Mouse (Mus musculus) lung, postnatal 10 days (tissue): ENCODE data around the gene Ndufb4.
A peak's percentile ranks its signal among the peaks of the same experiment; 100 is the strongest.
"Not testable (repeated sequence)": the region's sequence is repeated elsewhere in the genome, so short reads cannot be mapped to it uniquely, and the experiment has no call there.

Source experiments
- DNase-seq: peaks from one replicate; pipeline ENCODE4 v3.0.0; 2021

Ndufb4 gene

DNA sequence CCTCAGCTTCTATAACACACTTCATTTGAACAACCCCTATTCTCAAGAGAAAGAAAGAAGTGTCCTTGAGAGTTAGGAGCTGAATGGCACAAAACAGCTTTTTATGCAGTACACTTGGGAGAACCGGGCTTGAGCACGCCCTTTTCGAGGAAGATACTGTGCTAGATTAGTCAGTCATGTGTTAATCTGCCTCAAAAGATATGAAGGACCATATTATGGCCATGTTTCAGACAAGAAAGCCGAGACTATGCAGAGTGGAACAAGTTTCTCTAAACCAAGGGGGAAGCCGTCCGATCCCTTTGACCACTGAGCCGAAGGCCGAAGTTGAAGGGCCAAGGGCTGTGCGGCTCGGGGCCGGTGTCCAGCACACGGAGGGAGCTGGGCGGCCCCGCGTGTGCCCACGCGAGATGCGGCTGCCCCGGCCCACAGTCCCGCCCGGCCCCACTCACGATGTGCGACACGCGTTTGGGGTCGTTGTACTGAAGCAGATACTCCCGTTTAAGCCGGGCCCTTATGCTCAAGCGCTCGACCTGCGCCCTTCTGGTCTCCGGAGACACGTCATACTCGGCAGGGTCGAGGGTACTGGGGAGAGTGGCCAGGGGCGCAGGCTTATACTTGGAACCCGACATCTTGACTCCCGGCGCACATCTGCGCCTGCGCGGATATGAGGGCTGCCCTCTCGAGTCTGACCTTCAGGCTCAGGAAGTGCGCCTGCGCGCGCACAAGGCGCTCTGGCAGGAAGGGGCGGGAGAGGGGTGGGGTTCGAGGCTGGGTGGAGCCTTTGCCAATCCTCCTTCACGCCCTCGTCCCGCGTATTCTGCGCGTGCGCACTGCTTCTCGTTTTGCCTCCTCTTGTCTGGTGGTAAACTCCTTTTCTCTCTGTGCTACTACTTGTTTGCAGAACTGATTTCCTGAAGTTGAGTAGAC lies at the start of gene Ndufb4:
Ndufb4 (minus strand) TSS at position 723 of the 927 bp plus-strand sequence.
- DNase-seq = peak; percentile 97

DNA sequence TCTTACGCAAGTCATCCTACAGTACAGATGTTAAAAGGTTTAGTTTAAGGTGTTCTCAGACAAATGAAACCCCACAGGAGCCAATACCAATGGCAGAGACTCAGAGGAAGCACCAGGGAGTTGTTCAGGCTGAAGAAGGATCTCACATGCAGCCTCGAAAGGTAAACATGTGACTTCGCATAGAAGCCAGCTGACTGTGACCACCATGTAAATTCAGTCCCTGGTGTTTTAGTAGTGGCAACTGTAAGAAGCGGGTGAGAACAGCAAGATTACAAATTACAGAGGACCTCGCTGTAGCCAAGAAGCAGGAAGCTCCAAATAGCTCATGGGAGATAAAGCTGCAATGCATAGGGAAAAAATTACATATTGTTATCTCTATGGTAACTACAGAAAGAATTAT lies 49.6 kb upstream of the Ndufb4 start:
- no peak for DNase-seq

DNA sequence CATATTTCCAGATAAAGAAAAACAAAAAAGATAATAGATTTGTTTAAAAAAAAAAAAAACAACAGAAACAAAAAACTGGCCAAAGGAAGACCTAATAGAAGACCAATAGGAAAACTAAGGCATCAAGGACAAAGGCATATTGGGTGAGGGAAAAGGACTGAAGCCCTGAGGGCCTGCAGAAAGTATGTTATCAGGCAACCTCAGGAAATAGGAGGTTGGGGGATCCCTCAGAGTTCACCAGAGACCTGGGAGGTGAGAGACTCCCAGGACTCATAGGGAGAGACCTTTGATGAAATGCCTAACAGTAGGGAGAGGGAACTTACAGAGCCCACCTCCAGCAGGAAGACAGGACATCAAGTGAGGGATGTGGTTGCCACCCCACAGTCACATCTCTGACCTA lies 45.8 kb upstream of the Ndufb4 start:
- not testable (repeated sequence) for DNase-seq

DNA sequence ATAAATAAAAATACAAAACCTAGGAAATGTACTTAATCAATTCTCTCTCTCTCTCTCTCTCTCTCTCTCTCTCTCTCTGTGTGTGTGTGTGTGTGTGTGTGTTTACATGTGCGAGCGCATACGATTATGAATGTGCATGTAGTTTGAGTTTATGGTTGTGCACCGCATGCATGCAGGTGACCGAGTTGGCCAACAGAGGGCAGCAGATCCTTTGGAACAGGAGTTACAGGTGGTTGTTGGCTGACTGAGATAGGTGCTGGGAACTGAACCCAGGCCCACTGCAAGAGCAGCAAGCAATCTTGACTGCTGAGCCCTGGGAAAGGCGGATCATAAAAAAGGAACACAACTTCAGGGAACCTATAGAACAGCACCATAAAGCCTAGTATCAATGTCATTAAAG lies 44.5 kb upstream of the Ndufb4 start:
- DNase-seq = no peak

DNA sequence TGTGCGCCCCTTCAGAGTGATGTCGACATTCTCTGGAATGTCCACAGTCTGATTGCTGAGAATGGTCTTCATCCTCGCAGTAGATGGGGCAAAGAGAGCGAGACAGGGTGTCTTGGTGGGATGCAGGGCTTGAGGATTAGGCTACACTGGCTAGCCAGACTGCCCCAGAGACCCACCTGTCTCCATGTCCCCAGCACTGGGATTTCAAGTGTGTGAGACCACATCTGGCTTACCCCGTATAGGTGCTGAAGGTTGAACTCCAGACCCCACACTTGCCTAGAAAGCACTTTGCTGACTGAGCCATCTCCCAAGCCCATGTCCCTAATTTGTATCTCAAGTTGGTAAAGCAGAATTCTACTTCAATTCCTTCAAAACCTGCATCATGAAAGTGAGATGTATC lies 43.0 kb upstream of the Ndufb4 start:
- no peak for DNase-seq

DNA sequence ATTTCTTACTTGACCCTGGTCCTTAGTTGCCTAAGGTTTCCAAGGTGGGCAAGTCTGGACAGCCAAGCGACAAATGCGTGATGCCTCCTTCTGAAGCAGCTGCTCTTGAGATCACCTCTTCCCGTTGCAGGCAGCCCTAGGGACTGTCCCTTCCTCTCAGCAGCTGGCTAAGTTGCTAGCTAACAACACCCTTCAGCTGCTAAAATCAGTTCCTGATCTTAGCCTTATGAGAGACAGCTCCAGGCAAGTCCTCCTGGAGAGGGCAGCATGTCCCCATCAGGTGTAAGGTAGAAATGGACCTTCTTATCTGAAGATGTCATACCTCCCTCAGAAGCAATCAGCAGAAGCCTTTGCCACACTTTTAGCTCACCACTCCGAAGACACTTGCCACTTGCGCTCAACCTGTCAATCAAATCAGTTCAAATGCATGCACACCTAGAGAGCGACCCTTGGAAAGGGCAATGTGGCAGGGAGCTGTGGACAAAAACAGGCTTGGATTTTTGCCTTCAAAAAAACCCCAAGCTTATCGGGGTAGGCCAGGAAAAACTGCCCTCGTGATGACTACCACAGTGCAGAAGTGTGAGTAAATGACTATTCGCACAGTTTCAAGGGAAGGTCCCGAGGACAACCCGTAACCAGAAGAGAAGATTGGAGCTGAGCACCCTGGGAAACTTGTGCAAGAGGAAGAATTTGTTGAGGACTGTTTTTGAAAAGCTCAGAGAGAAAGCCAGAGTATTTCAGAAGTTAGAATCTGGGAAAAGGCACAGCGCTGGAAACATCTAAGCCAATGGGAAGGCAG lies 36.9 kb upstream of the Ndufb4 start:
- DNase-seq = no peak

DNA sequence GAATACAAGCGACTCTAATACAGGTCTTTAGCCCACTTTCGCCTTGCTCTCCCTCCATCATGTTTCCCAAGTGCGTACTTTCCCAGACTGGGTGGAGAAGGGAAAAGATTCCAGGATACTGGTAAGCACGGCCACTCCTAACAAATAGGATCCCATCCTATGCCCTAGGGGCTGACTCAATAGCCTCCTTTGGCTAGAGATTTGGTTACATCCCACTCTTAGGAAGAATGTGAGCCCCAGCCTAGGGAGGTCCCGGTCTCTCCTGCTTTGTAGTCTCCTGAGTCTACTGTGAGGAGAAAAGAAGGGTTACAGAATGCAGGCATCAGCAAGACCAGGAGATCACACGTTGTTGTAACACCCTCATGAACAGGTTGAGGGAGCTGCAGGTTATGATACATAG lies 36.2 kb upstream of the Ndufb4 start:
- no peak for DNase-seq

DNA sequence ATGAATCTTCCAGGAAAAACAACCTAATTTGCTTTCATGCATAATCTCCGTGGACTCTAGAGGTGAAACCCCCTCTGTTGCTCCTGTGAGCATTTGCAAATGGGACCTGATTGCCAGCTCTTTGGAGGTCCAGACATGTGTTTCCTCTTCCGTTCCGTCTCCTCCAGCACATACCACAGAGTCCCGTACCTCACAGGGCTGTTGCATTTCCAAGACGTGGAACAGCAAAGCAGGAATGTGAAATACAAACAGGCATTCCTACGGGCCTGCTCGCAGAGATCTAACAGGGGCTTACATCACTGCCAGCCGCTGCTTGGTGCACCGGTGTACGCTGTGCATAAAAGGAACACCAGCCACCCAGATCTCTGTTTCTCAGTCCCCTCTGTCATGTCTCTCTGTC lies 35.7 kb upstream of the Ndufb4 start:
- DNase-seq = no peak

DNA sequence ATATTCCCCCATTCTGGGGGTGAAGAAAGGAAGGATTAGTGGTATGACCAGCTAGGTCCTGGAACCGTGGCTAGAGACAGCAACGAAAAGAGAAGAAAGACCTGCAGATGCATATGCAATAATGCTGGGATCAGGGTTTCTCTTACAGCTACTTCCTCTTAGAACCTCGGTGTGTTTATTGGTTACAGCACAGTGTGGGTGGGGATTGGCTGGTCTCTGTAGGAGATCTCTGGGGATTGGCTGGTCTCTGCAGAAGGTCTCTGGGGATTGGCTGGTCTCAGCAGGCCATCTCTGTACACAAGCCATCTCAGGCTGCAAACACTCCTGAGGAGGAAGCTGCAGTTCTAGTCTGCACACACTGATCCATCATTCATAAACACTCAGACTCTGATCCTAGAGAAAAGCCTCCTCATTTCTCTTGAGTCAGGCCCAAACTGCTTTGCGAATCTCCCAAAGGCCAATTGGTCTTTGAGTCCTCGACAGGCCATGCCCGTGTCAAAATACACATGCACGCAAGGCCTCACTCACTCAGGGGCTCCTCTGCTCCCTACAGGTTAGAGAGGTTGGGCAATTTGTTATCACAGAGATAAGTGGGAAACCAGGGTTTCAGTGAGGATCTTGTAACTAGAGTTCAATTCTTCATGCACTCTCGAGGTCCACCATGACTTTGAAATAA lies 35.1 kb upstream of the Ndufb4 start:
- peak; percentile 48 for DNase-seq

DNA sequence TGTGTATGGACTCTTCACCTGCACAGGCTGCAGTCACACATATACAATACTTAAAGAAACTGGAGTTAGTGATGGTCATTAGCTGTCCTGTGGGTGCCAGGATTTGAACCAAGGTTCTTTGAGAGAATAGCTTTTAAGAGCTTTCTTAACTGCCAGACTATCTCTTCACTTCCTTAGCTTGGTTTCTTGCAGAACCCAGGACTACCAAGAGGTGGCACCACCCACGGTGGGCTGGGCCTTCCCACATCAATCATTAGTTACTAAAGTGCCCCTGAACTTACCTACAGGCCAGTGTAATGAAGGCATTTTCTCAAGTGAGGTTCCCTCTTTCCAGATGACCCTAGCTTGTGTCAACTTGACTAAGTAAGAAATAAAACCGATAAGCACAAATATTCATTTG lies 33.9 kb upstream of the Ndufb4 start:
- DNase-seq = peak; percentile 40

DNA sequence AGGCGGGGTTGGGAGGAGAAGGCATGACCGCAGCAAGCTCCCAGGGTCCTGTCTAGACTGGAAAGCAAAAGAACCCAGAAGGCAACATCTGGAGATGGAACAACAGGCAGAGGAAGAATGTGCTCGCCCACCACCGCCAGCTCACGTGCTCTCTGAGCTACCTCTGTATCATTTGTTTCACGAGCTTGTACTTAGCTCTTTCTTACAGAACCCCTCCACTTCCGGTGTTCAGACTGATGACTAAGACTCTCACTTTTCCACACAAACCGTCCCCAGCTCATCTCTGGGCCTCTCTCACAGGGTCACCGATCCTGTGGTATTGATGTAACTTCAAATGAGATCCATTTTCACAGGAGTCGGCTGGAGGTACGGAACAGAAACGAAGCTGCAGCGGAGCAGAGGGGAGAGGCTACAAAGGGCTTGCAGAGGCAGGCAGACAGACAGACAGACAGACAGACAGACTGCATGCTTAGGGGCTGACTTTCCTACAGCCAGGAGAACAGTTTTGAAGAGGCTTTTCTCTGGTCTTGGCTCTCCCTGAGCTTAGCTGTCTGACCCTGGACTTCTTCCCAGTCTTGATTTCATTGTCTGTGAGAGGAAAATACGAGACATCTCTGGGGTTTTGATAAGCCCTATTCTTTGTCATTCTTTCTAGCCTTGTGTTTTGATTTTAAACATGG lies 33.2 kb upstream of the Ndufb4 start:
- peak; percentile 19 for DNase-seq

DNA sequence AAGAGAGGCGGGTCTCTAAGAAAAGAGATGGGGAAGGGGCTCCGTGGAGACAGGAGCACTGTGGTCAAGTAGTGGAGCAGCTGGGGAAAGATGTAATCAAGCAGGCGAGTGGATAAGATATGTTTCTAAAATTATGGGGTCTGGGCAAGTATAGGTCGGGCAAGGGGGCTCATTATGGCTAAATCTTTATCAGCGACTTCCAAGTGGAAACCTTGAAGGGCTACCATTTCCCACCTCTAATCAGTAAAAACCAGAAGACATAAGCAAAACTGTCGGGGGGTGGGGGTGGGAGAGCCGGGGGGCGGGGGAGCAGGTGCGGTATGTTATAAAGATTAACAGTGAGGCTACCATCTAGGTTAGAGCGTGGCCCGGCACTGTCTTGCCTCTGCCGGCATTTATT lies 32.6 kb upstream of the Ndufb4 start:
- no peak for DNase-seq

DNA sequence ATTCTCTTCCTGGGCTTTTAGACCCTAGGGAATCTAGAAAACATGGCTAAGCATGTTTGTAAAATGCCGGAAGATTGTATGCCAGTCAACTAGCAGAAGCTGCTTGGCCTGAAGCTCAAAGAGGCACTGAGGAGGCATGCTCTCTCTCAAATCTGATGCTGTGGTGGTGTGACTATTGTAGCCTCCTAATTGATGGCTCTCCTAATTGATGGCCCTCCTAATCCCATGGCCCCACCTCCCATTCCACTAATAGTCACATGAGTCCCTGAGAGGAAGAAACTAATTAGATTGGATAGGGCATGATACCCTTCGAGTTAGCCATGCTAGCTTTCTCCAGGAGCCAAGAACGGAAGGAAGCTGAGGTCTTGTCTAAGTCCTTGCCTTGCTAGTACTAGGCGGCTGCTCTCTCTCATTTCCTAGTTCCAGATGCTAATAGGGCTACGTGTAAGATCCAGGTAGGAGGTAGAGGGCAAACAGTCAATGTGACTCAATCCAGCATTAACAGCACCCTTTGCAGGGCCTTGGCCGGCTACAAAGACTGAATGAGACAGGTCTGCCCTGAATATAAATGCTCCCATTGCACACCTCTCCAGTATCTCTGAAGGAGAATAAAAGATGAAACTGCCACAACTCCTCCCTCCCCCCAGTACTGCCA lies 31.8 kb upstream of the Ndufb4 start:
- no peak for DNase-seq

DNA sequence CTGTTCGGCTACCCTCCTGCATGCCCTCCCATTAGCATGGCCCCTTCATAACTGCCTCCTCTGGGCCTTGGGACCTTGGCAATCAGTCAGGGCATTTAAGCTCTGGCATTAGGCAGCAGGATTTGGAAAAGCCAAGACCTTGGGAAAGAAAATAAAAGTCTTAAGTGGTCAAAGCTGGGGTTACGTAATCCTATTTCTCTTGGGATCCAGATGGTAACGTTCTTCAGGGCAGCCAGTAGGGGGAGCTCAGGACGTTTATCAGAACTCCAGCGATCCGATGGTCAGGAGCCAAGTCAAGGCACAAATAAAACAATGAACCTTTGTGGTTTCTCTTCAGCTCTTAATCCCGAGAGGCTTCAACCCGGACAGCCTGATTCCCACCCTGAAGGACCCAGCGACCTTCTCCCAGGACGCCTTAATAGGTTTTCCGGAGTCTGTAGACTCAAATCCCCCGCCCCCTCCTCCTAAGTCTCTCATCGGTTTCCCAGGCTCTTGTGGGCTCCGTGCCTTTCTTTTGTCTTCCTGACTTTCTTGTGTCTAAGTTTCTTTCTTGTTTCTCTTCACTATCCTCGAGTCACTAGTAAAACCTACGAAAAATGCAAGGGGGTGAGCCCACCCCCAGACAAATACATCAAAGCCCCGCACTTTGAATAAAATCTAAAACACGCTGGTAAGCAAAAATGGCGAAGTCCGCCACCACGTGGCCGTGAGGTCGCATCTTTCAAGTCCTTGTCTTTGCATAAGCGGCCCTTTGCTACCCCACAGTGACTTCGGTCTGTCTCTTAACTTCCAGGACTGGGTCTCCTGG lies 30.6 kb upstream of the Ndufb4 start:
- peak; percentile 93 for DNase-seq

DNA sequence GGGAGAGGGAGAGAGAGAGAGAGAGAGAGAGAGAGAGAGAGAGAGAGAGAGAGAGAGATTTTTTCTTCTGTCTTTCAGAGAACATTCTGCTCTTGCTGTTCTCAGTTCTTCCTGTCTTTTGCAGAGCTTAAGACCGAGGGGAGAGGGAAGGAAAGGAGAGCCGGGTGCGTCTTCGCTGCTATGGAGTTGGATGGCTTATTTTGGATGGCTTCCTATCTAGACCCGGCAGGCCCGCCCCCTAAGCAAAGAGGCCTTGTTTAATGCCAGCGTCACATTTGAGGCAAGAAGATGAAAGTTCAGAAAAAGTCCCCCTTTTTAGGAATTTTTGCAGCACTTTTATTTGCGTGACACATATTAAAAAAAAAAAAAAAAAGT lies 30.0 kb upstream of the Ndufb4 start:
- DNase-seq = peak; percentile 62

DNA sequence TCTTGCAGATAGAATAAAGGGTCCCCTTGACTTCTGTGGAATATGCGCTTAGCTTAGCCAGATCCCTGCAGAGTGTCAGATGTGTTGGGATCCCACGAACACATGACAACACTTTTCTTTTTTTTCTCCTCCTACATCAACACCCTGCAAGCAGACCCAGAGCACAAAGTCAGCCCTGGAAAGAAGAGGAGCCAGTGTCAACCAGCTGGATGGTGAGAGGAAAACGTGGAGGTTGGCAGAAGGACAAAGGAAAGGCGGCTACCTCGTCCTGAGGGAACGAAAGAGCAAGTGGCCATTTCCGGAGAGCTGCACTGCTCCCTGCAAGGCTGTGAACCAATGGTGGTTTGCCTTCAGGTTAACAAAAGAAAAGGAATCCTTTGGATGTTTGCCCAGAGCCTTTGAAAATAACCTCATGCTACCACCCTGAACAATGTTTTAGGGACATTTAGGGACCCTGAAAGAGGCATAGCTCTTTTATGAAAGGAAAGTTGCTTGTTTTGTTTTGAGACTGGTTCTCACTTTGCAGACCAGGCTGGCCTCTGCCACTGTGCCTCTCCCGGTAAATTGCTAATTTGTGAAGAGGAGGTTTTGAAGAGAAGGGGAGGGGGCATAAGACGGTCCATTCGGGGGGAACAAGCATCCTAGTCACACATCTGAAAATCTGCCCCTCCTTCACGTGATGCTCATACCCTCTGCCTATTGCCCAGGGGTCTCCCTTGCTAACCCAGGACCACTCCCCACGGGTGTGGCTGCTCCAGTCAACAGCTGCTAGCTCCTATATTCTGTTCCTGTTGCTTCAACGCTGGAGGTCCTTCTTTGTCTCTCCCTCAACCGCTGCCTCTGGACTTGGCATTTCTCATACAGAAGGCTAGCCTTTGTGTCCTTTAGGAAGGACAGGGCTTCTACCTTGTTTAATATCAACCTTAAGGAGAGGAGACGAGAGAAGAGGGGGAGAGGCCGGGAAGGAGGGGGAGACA lies 29.2 kb upstream of the Ndufb4 start:
- peak; percentile 49 for DNase-seq

DNA sequence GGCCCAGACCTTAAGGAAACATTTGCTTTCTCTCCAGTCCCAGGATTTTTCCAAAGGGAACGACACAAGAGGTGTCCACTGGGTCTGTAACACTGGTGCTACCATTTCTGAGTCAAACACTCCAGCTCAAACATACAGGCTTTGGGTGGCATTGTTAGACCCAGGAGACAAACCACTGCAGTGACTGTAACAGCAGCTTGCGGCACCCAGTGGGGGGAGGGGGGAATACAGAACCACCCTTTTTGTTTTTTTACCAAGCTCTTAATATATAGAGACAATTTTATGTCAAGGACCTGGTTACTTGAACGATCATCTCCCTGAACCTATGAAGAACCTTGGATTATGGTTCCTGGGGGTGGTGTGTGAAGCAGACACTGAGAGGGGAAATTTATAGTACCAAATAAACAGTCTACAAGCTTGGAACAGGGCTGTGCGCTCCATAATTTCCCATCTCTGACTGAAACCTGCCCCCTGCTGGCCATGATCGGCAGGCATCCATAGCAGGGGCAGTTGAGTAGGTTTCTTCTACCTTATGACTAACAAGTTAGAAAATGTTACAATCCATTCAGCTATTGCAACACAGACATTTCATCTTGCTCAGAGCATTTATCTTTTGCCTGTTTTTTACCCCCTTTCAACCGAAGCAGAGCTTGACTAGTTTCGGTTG lies 28.2 kb upstream of the Ndufb4 start:
- DNase-seq = peak; percentile 92

DNA sequence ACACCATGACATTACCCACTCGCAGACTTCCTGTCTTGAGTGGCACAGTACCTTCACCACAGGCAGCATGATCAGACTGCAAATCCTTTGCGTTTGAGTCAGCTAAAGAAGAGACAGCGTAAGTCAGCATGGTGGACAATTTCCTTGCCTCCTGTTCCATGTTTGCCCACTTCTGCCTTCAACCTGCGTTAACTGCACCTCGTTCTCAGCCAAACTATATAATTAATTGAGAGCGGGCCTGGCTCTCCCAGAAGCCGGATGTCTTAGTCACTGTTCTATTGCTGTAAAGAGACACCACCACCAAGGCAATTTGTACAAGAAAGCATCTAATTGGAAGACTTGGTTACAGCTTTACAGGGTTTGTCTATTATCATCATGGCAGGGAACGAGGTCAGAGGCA lies 26.6 kb upstream of the Ndufb4 start:
- DNase-seq = no peak

DNA sequence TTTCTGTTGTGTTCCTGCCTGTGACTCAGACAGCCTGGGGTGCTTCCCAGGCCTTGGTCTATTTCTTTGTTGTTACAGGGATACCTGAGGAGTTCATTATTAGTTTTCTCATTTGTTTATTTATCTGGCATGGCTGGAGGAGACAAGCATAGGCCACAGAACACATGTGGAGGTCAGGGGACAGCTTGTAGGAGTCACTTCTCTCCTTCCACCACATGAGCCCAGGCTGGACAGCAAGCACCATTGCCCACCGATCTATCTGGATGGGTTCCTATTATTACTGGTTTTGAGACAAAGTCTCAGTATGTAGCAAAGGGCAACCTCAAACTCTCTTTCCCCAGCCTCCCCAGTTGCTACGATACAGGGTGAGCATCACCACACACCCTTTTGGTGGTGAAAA lies 26.0 kb upstream of the Ndufb4 start:
- DNase-seq = no peak

DNA sequence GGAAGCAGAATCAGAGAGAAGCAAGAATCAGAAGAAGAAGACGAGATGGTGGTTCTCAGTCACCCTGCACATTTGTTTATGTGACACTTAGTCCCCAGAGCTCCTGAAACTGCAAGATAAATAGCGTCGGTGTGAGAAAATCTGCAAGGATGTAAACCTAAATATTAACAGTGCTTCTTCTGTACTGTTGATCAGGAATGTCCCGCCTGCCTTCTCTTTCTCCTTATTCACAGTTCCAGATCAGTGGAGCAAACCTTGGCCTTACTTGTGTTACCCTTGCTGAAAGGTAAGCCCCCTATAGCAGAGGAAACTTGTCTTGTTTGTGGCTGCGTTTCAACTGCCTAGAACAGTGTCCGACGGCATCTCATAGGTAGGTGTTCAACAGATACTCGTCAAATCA lies 23.3 kb upstream of the Ndufb4 start:
- no peak for DNase-seq
